In genomic region chr4:47692654-47693053, GRCm38 (mm10) we compare ENCODE assay signal across 16 mouse cellular contexts.
"Had no signal": no experiment of that assay in that cellular context is flagged by ENCODE, and none has a peak within 500 bp of the region (broad histone marks: within the 10 kb centered on the region; RNA-seq: fewer than 3 reads in every experiment).

No protein-coding gene starts in this region.

- H3K36me3 ChIP-seq: lung, embryonic 15.5 days; midbrain, embryonic 10.5 days; midbrain, embryonic 12.5 days; neural tube, embryonic 13.5 days; neural tube, embryonic 15.5 days had no signal

- H3K4me2 ChIP-seq: lung, embryonic 15.5 days; midbrain, embryonic 12.5 days; neural tube, embryonic 13.5 days; neural tube, embryonic 15.5 days had no signal

- H3K4me1 ChIP-seq: lung, embryonic 15.5 days; midbrain, embryonic 10.5 days; midbrain, embryonic 12.5 days; neural tube, embryonic 13.5 days; neural tube, embryonic 15.5 days had no signal

- H3K9ac ChIP-seq: lung, embryonic 15.5 days; midbrain, embryonic 12.5 days; neural tube, embryonic 13.5 days; neural tube, embryonic 15.5 days had no signal

- H3K27me3 ChIP-seq: lung, embryonic 15.5 days; midbrain, embryonic 12.5 days; neural tube, embryonic 13.5 days; neural tube, embryonic 15.5 days had no signal

- H3K9me3 ChIP-seq: lung, embryonic 15.5 days; midbrain, embryonic 10.5 days; midbrain, embryonic 12.5 days; neural tube, embryonic 13.5 days; neural tube, embryonic 15.5 days had no signal

- H3K4me3 ChIP-seq: lung, embryonic 15.5 days; midbrain, embryonic 10.5 days; midbrain, embryonic 12.5 days; myocyte; neural tube, embryonic 13.5 days; neural tube, embryonic 15.5 days had no signal

- H3K27ac ChIP-seq: lung, embryonic 15.5 days; midbrain, embryonic 10.5 days; midbrain, embryonic 12.5 days; neural tube, embryonic 13.5 days; neural tube, embryonic 15.5 days had no signal

- DNase-seq: lung, adult 18-20 months; lung, postnatal 4 days; midbrain, embryonic 14.5 days; retina, postnatal 1 day; spleen, adult 18-20 months; thymus, adult 18-20 months; thymus, postnatal 14 days; thymus, postnatal 36 days had no signal

- ATAC-seq: lung, postnatal 0 days; midbrain, embryonic 16.5 days had no signal
